Mouse (Mus musculus) limb, embryonic 14.5 days (tissue): Measurements from ENCODE around the gene Ctsz. TPM values are rescaled to one million over a fixed set of nuclear protein-coding genes. Genes with fewer than 3 reads are reported as not detected.

Experiments
- ATAC-seq: fragments of 200-750 bp; cut with Nextera tagmentation; 2 replicates; pipeline ENCODE4 v1.8.0; 2017; ENCODE audit warnings: low read depth, moderate number of reproducible peaks, moderate TSS enrichment; ENCODE audit not compliant: low FRiP score
- DNase-seq: peaks from one replicate; pipeline ENCODE4 v3.0.0-alpha.2; 2015; ENCODE audit warnings: low spot score
- H3K27ac ChIP-seq: fragments of 300-500 bp; sonication (generic); replicated peaks from 2 replicates; pipeline ENCODE4 v1.5.1; 2014; ENCODE audit warnings: low read depth, mild to moderate bottlenecking, low read length, moderate library complexity, mixed read lengths
- H3K27me3 ChIP-seq: fragments of 300-500 bp; sonication (generic); 2 replicates; pipeline ENCODE4 v1.6.1; 2014; ENCODE audit warnings: low read length, mixed read lengths; ENCODE audit not compliant: control insufficient read depth, insufficient read depth
- H3K36me3 ChIP-seq: fragments of 300-500 bp; sonication (generic); 2 replicates; pipeline ENCODE4 v1.6.1; 2014; ENCODE audit warnings: mild to moderate bottlenecking, low read length, moderate library complexity, mixed read lengths; ENCODE audit not compliant: control insufficient read depth, insufficient read depth
- H3K4me1 ChIP-seq: fragments of 300-500 bp; sonication (generic); 2 replicates; pipeline ENCODE4 v1.6.1; 2014; ENCODE audit warnings: antibody characterized with exemption, low read length, mixed read lengths; ENCODE audit not compliant: control insufficient read depth, insufficient read depth
- H3K4me2 ChIP-seq: fragments of 300-500 bp; sonication (generic); replicated peaks from 2 replicates; pipeline ENCODE4 v1.6.1; 2014; ENCODE audit warnings: low read depth, mild to moderate bottlenecking, low read length, moderate library complexity; ENCODE audit not compliant: severe bottlenecking
- H3K4me3 ChIP-seq: fragments of 300-500 bp; sonication (generic); replicated peaks from 2 replicates; pipeline ENCODE4 v1.5.1; 2014; ENCODE audit warnings: low read length
- H3K9ac ChIP-seq: fragments of 300-500 bp; sonication (generic); 2 replicates; pipeline ENCODE4 v1.6.1; 2014; ENCODE audit warnings: mild to moderate bottlenecking, low read depth, low read length, moderate library complexity; ENCODE audit not compliant: severe bottlenecking
- H3K9me3 ChIP-seq: fragments of 300-500 bp; sonication (generic); 2 replicates; pipeline ENCODE4 v1.6.1; 2016; ENCODE audit warnings: low read length; ENCODE audit not compliant: control insufficient read depth
- POLR2A ChIP-seq: fragments of 200-500 bp; IDR thresholded peaks from 2 replicates; pipeline ENCODE4 v1.8.0; 2012; ENCODE audit warnings: inconsistent platforms, mild to moderate bottlenecking, moderate library complexity, borderline replicate concordance; ENCODE audit not compliant: insufficient read depth, insufficient read length; ENCODE audit errors: extremely low read depth
- WGBS: fragments of 180-500 bp; shearing (Covaris S2); extraction: QIAGEN DNeasy Blood & Tissue Kit; methylation state at CpG from one replicate; pipeline ENCODE4 v1.1.7; 2014; 5-methylcytosine and 5-hydroxymethylcytosine counted together
- polyA plus RNA-seq, 2 experiments: library from polyadenylated mRNA; depleted of rRNA in 1 of 2; stranded (reverse) in 1 of 2; unstranded in 1 of 2; fragments of >200 nt; fragmentation: Nextera tagmentation in 1 of 2; extraction: Ambion mirVana in 1 of 2; gene quantifications; 2 replicates each; pipeline versions ENCODE4 v1.2.1 to v1.2.3; 2012 to 2014

Gene Ctsz
- polyA plus RNA-seq, 2 experiments = 201 to 221 TPM

DNA sequence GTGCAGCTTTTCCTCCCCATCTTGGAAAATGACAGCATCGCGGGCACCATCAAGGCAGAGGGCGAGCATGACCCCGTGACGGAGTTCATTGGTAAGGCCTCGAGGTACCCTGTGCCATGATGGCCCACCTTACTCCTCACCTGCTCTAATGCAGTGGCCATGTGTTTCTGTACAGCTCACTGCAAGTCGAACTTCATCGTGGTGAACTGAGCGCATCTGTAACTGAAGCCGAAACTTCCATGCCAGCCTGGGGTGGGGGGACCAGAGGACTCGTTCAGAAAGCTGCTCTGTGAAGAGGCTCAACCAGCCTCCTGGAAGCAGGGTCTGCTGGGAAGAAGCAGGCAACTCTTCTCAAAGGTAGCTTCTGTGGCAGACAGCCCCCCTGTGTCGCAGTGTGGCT, 12.0 kb downstream of the Ctsz start:
- Histone ChIP-seq H3K27ac (no peak overlapping the region), H3K4me1 (no peaks in the 10 kb centered on the region), H3K9me3 (no peaks in the 10 kb centered on the region), H3K36me3 (peaks cover 85% of the 10 kb centered on the region), H3K9ac (no peak overlapping the region), H3K27me3 (no peaks in the 10 kb centered on the region), H3K4me2 (no peak overlapping the region), H3K4me3 (no peak overlapping the region)
- DNase-seq (no peak), ATAC-seq (no peak)
- TF ChIP-seq POLR2A = no peak
- WGBS = 94% methylated on average over 12 of the region's 12 CpGs

DNA sequence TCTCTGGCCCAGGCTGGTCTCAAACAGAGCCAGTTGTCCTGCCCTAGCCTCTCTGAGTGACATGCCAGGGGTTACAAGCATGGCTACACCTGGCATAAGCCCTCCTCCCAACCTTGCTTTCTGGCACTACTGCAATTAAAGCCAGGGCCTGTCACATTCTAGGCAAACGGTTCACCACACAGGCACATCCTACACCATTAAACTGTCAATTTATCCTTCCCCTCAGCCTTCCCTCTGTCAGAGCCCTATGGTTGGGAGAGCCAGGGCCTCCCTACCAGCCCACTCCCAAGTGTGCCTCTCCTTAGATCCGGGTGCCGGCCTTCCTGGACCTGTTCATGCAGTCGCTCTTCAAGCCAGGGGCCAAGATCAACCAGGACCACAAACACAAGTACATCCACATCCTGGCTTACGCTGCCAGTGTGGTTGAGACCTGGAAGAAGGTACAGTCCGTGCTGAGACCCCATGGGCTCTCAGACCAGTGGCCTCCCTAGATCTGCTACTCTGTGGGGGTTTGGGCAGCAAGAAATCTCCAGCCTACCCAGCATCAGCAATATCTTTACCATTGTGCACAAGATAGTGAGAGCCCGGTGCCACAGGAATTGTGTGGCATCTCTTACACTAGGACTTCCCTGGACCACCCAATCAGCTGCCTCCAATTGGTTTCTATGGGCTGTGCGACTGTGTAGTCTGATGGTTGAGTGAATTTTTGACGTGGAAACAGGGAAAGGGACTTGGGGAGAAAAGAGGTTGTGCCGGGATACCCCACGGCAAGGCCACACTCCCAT, 14.3 kb downstream of the Ctsz start:
- no peak for TF ChIP-seq POLR2A
- no peak for DNase-seq
- no peak for ATAC-seq
- no peak overlapping the region for H3K27ac ChIP-seq
- no peak overlapping the region for H3K4me2 ChIP-seq
- H3K4me1 ChIP-seq = no peaks in the 10 kb centered on the region
- WGBS = 88% methylated on average over 11 of the region's 11 CpGs
- no peaks in the 10 kb centered on the region for H3K9me3 ChIP-seq
- H3K36me3 ChIP-seq = peaks cover 91% of the 10 kb centered on the region
- H3K27me3 ChIP-seq = no peaks in the 10 kb centered on the region
- no peak overlapping the region for H3K4me3 ChIP-seq
- no peak overlapping the region for H3K9ac ChIP-seq

DNA sequence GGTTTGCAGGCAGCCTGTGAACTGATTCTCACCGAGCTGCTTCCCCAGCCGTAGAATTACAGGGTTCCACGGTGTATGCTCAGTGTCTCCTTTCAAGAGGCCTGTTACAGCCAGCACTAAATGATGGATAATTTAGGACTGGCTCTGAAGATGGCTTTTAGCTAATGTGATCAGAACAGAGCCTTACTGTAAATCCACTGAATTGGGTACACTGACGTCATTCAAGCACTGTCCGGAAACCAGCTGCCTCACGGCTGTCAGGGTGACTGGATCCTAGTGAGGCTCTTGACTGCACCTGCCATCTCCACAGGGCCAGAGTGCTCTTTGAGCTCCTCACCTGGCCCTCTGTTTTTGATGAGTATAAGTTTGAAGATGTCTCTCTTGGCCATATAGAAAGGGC, 17.7 kb downstream of the Ctsz start:
- no peak overlapping the region for H3K4me2 ChIP-seq
- WGBS = 86% methylated on average over 6 of the region's 6 CpGs
- ATAC-seq (no peak), DNase-seq (no peak)
- no peaks in the 10 kb centered on the region for H3K9me3 ChIP-seq
- peaks cover 8% of the 10 kb centered on the region for H3K4me1 ChIP-seq
- no peak overlapping the region for H3K27ac ChIP-seq
- TF ChIP-seq POLR2A = no peak
- H3K9ac ChIP-seq = no peak overlapping the region
- peaks cover 59% of the 10 kb centered on the region for H3K36me3 ChIP-seq
- H3K4me3 ChIP-seq = no peak overlapping the region
- no peaks in the 10 kb centered on the region for H3K27me3 ChIP-seq

DNA sequence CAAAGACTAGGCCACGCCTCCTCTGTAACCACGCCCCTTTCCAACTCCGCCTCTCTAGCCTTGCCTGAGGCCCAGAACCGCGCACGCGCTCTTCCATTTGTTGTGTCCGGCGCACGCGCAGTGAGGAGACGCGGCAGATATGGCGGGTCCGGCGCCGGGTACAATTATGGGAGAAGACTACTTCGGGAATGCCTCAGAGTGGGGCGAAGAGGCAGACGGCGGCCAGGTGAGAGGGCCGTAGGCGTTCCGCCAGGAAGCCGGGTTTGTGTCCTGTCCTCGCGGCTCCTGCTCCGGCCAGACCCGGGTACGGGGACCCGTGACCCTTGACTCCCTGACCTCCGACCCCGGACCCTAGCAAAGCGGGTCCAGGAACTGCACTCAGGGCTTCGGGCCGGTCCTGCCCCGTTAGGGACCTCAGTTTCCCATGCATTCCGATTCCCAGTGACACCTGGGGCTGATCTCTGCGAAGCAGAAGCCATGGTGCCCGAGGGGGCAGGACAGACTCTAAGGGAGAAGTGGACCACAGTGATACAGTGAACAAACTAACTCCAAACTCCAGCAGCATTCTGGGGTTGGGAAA, 23.0 kb downstream of the Ctsz start, which contains the start of gene Nelfcd:
Gene Nelfcd, plus strand, starts transcription at position 74 of the 580 bp plus-strand sequence.
- H3K27ac ChIP-seq = no peak within 1 kb of the TSS

DNA sequence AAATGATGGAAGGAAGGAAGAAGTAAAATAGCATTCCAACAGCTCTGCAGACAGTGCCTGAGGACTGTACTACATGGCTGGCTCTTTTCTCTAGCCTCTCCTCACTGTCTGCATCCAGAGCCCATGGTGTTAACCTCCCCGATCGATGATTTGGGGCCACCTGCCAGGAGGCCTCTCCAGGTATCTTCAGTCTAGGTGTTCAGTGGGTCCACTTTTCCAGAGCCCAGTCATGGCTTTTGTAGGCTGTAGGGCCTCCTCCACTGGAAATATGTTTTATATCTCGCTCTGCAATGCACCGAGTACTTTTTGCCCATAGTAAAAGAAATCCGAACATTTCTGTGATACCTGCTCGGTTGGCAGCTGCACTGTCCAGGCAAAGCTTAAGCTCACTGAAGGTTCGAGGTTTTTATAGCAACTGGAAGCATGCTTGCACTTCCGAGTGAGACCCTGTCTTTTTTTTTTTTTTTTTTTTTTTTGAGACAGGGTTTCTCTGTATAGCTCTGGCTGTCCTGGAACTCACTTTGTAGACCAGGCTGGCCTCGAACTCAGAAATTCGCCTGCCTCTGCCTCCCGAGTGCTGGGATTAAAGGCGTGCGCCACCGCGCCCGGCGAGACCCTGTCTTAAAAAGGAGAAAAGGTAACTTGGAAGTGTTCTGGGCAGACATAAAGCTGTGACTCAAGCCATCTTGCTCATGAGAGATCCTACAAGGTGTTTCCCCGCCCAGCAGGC, 23.7 kb downstream of the Ctsz start:
- no peak for TF ChIP-seq POLR2A
- H3K4me3 ChIP-seq = peak overlapping the region; percentile 93
- peak overlapping the region; percentile 91; the same call in 1 of the 2 replicates for H3K4me2 ChIP-seq
- no peak overlapping the region for H3K9ac ChIP-seq
- 43% methylated on average over 17 of the region's 18 CpGs for WGBS
- ATAC-seq = peak; percentile 19
- peaks cover 7% of the 10 kb centered on the region; the same call in 1 of the 2 replicates for H3K36me3 ChIP-seq
- no peaks in the 10 kb centered on the region for H3K9me3 ChIP-seq
- peaks cover 9% of the 10 kb centered on the region for H3K4me1 ChIP-seq
- H3K27ac ChIP-seq = no peak overlapping the region
- no peak for DNase-seq
- no peaks in the 10 kb centered on the region for H3K27me3 ChIP-seq

More for the DNA sequence above, 23.0 kb downstream of the Ctsz start, which contains the start of gene Nelfcd:
- under 1% methylated on average over 40 of the region's 40 CpGs for WGBS
- peaks cover 13% of the 10 kb centered on the region; the same call in 1 of the 2 replicates for H3K36me3 ChIP-seq
- TF ChIP-seq POLR2A = no peak
- peak within 1 kb of the TSS; percentile 89 for H3K9ac ChIP-seq
- ATAC-seq = peak; percentile 95
- no peaks in the 10 kb centered on the region for H3K9me3 ChIP-seq
- H3K4me3 ChIP-seq = peak within 1 kb of the TSS; percentile 93
- peaks cover 9% of the 10 kb centered on the region for H3K4me1 ChIP-seq
- DNase-seq = peak; percentile 97
- H3K27me3 ChIP-seq = no peaks in the 10 kb centered on the region
- H3K4me2 ChIP-seq = peak within 1 kb of the TSS; percentile 91
